ENCODE assay signal across 1 mouse cellular context in the genomic region with DNA sequence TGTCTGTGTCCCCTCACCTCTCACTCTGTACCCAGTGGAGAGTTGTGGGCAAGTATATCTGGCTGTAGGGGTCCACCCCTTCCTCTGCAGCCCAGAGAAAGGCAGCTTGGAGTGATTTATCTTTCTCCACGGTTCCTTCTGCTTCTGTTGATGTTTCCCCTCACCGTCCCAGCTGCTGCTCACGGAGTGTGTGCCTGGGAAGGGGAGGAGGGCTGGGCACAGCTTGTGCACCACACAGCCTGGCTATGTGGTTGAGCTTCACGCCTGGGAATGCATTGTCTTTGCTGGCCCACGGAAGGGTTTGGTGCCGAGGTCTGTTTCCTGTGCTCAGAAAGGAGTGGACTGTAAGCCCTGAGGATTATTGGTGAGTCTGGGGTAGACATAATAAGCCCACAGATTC.
TF ChIP-seq lines count a peak whose summit lies in the region.

No protein-coding gene starts in this region.

TF ChIP-seq in myocyte, 11 proteins besides CTCF, POLR2A, EP300 and RAD21 (continued from another document):
- TF ChIP-seq E2F4 (IDR thresholded peaks at IDR 0.05; ENCODE audit: insufficient read depth) (no peak), TCF12 (IDR thresholded peaks at IDR 0.05; ENCODE audit: insufficient read depth, poor library complexity, severe bottlenecking) (no peak)
